Mouse (Mus musculus) limb, embryonic 15.5 days (tissue): Measurements from ENCODE around the gene 2310022A10Rik. TPM values are rescaled to one million over a fixed set of nuclear protein-coding genes. Genes with fewer than 3 reads are reported as not detected.
"Not testable (repeated sequence)": the region's sequence is repeated elsewhere in the genome, so short reads cannot be mapped to it uniquely, and the experiment has no call there.

Experiments
- ATAC-seq: fragments of 200-750 bp; cut with Nextera tagmentation; 2 replicates; pipeline ENCODE4 v1.8.0; 2017; ENCODE audit warnings: low read depth, moderate TSS enrichment; ENCODE audit not compliant: insufficient number of reproducible peaks, low FRiP score, low TSS enrichment
- H3K27ac ChIP-seq: fragments of 300-500 bp; sonication (generic); 2 replicates; pipeline ENCODE4 v1.5.1; 2015; ENCODE audit warnings: moderate library complexity, mild to moderate bottlenecking, inconsistent platforms
- H3K27me3 ChIP-seq: fragments of 300-500 bp; sonication (generic); 2 replicates; pipeline ENCODE4 v1.6.1; 2015; ENCODE audit warnings: inconsistent platforms
- H3K36me3 ChIP-seq: fragments of 300-500 bp; sonication (generic); 2 replicates; pipeline ENCODE4 v1.6.1; 2015; ENCODE audit warnings: inconsistent platforms
- H3K4me1 ChIP-seq: fragments of 300-500 bp; sonication (generic); 2 replicates; pipeline ENCODE4 v1.6.1; 2015; ENCODE audit warnings: inconsistent platforms
- H3K4me2 ChIP-seq: fragments of 300-500 bp; sonication (generic); 2 replicates; pipeline ENCODE4 v1.6.1; 2015; ENCODE audit warnings: mild to moderate bottlenecking, inconsistent platforms
- H3K4me3 ChIP-seq: fragments of 300-500 bp; sonication (generic); 2 replicates; pipeline ENCODE4 v1.5.1; 2015; ENCODE audit warnings: mild to moderate bottlenecking, inconsistent platforms
- H3K9ac ChIP-seq: fragments of 300-500 bp; sonication (generic); 2 replicates; pipeline ENCODE4 v1.6.1; 2015; ENCODE audit warnings: inconsistent platforms
- H3K9me3 ChIP-seq: fragments of 300-500 bp; sonication (generic); 2 replicates; pipeline ENCODE4 v1.6.1; 2016; ENCODE audit warnings: inconsistent platforms
- WGBS: fragments of 180-500 bp; shearing (Covaris S2); methylation state at CpG from one replicate; pipeline ENCODE4 v1.1.7; 2015; 5-methylcytosine and 5-hydroxymethylcytosine counted together
- polyA plus RNA-seq: library from polyadenylated mRNA; unstranded; fragments of >200 nt; fragmentation: Nextera tagmentation; extraction: Ambion mirVana; gene quantifications from 2 replicates; pipeline ENCODE4 v1.2.1, GENCODE M21; 2015

The 2310022A10Rik gene
- polyA plus RNA-seq, 1 experiment from 2014 or later = 32.9 TPM

GRCm38 (mm10) chr7:27628816-27629215 is 75.8 kb downstream of the 2310022A10Rik start:
- not testable (repeated sequence) for H3K27me3 ChIP-seq, H3K27ac ChIP-seq, H3K4me3 ChIP-seq, H3K4me1 ChIP-seq, H3K9ac ChIP-seq, H3K9me3 ChIP-seq, H3K4me2 ChIP-seq, ATAC-seq
- H3K36me3 ChIP-seq = peaks cover 93% of the 10 kb centered on the region
- 91% methylated on average over 7 of the region's 7 CpGs for WGBS

GRCm38 (mm10) chr7:27631439-27631838 is 78.4 kb downstream of the 2310022A10Rik start:
- no peak for ATAC-seq
- no peak overlapping the region for H3K4me3 ChIP-seq
- H3K27ac ChIP-seq = no peak overlapping the region
- no peak overlapping the region for H3K9ac ChIP-seq
- H3K4me2 ChIP-seq = no peak overlapping the region
- H3K4me1 ChIP-seq = no peaks in the 10 kb centered on the region
- WGBS = 96% methylated on average over 4 of the region's 4 CpGs
- peaks cover 91% of the 10 kb centered on the region for H3K36me3 ChIP-seq
- H3K27me3 ChIP-seq = no peaks in the 10 kb centered on the region
- H3K9me3 ChIP-seq = no peaks in the 10 kb centered on the region

Other genes with a start within 250 kb of the 2310022A10Rik start
- gene Ltbp4, start 215.5 kb upstream of the 2310022A10Rik start, polyA plus RNA-seq = 66.0 and 74.2 TPM in 2 replicates
- gene Shkbp1, start 197.2 kb upstream of the 2310022A10Rik start, polyA plus RNA-seq = 33.6 and 36.4 TPM in 2 replicates
- 0.31 and 0.67 TPM in 2 replicates for gene Gm20479, start 195.8 kb upstream of the 2310022A10Rik start, polyA plus RNA-seq
- gene Sptbn4, start 105.5 kb upstream of the 2310022A10Rik start, polyA plus RNA-seq = 0.14 and 0.23 TPM in 2 replicates
- 57.5 and 59.8 TPM in 2 replicates for gene Blvrb, start 105.3 kb upstream of the 2310022A10Rik start, polyA plus RNA-seq
- gene Sertad3, start 79.5 kb upstream of the 2310022A10Rik start, polyA plus RNA-seq = 38.2 and 38.3 TPM in 2 replicates
- gene Sertad1, start 66.3 kb upstream of the 2310022A10Rik start, polyA plus RNA-seq = 44.6 and 47.0 TPM in 2 replicates
- gene Prx, start 53.9 kb upstream of the 2310022A10Rik start, polyA plus RNA-seq = 5.2 and 6.5 TPM in 2 replicates
- 0.65 and 0.68 TPM in 2 replicates for gene Hipk4, start 30.0 kb upstream of the 2310022A10Rik start, polyA plus RNA-seq
- gene Pld3, start within 50 bp of the 2310022A10Rik start, polyA plus RNA-seq = 134 and 140 TPM in 2 replicates
- 108 and 127 TPM in 2 replicates for gene Akt2, start 38.3 kb downstream of the 2310022A10Rik start, polyA plus RNA-seq
- 0.20 TPM in 1 of 2 replicates, not detected in the other for gene Ttc9b, start 100.7 kb downstream of the 2310022A10Rik start, polyA plus RNA-seq
- gene Map3k10, start 121.4 kb downstream of the 2310022A10Rik start, polyA plus RNA-seq = 5.8 and 9.0 TPM in 2 replicates
- 2.8 and 3.2 TPM in 2 replicates for gene Zfp607b, start 136.1 kb downstream of the 2310022A10Rik start, polyA plus RNA-seq
- 29.0 and 32.3 TPM in 2 replicates for gene Zfp60, start 178.2 kb downstream of the 2310022A10Rik start, polyA plus RNA-seq